In genomic region chr9:32527329-32527728, GRCm38 (mm10) we compare ENCODE assay signal across 27 mouse cellular contexts. TPM values are rescaled to one million over a fixed set of nuclear protein-coding genes. Genes with fewer than 3 reads are reported as not detected.
DNase-seq lines count a peak whose midpoint lies in the region; ATAC-seq and TF ChIP-seq lines count a peak whose summit lies in the region.
"Had no signal": no experiment of that assay in that cellular context is flagged by ENCODE, and none has a peak within 500 bp of the region (broad histone marks: within the 10 kb centered on the region; RNA-seq: fewer than 3 reads in every experiment).

No protein-coding gene starts in this region.

- H3K27ac ChIP-seq in heart, adult 2 months, result peak overlapping the region; percentile 23
- 0 out of 2 replicates have a peak overlapping the region, but pooled peaks have one; percentile 27 for H3K27ac ChIP-seq in kidney, embryonic 15.5 days
- peak overlapping the region; percentile 85 for H3K27ac ChIP-seq in brown adipose tissue, adult 24 weeks (replicated peaks; ENCODE audit: low read depth, low read length)
- H3K27ac ChIP-seq: embryonic facial prominence, embryonic 10.5 days; embryonic facial prominence, embryonic 13.5 days; forebrain, embryonic 12.5 days; forebrain, embryonic 15.5 days; hindbrain, embryonic 12.5 days; hindbrain, embryonic 15.5 days had no signal

- no peak for TF ChIP-seq CTCF in heart, adult 2 months (IDR thresholded peaks at IDR 0.05)

- H3K4me3 ChIP-seq in heart, adult 2 months, result no peak overlapping the region
- no peak overlapping the region for H3K4me3 ChIP-seq in kidney, embryonic 15.5 days (replicated peaks)
- no peak overlapping the region for H3K4me3 ChIP-seq in brown adipose tissue, adult 24 weeks (ENCODE audit: insufficient read depth, low read depth, low read length)
- H3K4me3 ChIP-seq: embryonic facial prominence, embryonic 10.5 days; embryonic facial prominence, embryonic 13.5 days; erythroblast, embryonic 14.5 days; forebrain, embryonic 12.5 days; forebrain, embryonic 15.5 days; hindbrain, embryonic 12.5 days; hindbrain, embryonic 15.5 days had no signal

- H3K27me3 ChIP-seq in heart, adult 2 months (ENCODE audit: control insufficient read depth, insufficient read depth, low read length), result no peaks in the 10 kb centered on the region
- H3K27me3 ChIP-seq in kidney, embryonic 15.5 days, result no peaks in the 10 kb centered on the region
- H3K27me3 ChIP-seq: embryonic facial prominence, embryonic 13.5 days; forebrain, embryonic 12.5 days; forebrain, embryonic 15.5 days; hindbrain, embryonic 12.5 days; hindbrain, embryonic 15.5 days had no signal

- TF ChIP-seq EP300 in heart, adult 2 months (IDR thresholded peaks at IDR 0.05; ENCODE audit: insufficient read depth, low read depth, low read length), result no peak

- H3K9ac ChIP-seq in heart, adult 2 months (ENCODE audit: low read depth, low read length), result no peak overlapping the region
- no peak overlapping the region for H3K9ac ChIP-seq in kidney, embryonic 15.5 days
- H3K9ac ChIP-seq: embryonic facial prominence, embryonic 13.5 days; forebrain, embryonic 12.5 days; forebrain, embryonic 15.5 days; hindbrain, embryonic 12.5 days; hindbrain, embryonic 15.5 days had no signal

- DNase-seq in heart, adult 2 months, result peak in 1 of 2 experiments; percentile 11
- no peak for DNase-seq in heart, adult 8-10 months (ENCODE audit: low spot score)
- DNase-seq in kidney, postnatal 25 days, result no peak
- no peak for DNase-seq in adrenal gland, adult (ENCODE audit: inconsistent age in 2 of 2, low spot score in 1 of 2)
- DNase-seq: adrenal gland, postnatal 10 days; adrenal gland, postnatal 36 days; cerebellum, adult 11-12 months; cerebellum, adult 8-10 months; cerebellum, postnatal 10 days; cerebellum, postnatal 36 days; embryo, embryonic 11 days; gastrocnemius, postnatal 14 days; heart, postnatal 14 days; kidney, adult 2 months had no signal

- no peak overlapping the region for H3K4me2 ChIP-seq in kidney, embryonic 15.5 days
- H3K4me2 ChIP-seq: embryonic facial prominence, embryonic 13.5 days; forebrain, embryonic 12.5 days; forebrain, embryonic 15.5 days; hindbrain, embryonic 12.5 days; hindbrain, embryonic 15.5 days had no signal

- H3K36me3 ChIP-seq in heart, adult 2 months (ENCODE audit: control insufficient read depth, insufficient read depth, low read length), result peaks cover 71% of the 10 kb centered on the region
- H3K36me3 ChIP-seq in kidney, embryonic 15.5 days, result no peaks in the 10 kb centered on the region
- H3K36me3 ChIP-seq: embryonic facial prominence, embryonic 13.5 days; forebrain, embryonic 12.5 days; forebrain, embryonic 15.5 days; hindbrain, embryonic 12.5 days; hindbrain, embryonic 15.5 days had no signal

- no peak for TF ChIP-seq POLR2A in heart, adult 2 months (IDR thresholded peaks at IDR 0.05; ENCODE audit: insufficient read depth, low read depth, low read length)

- no peak for ATAC-seq in kidney, embryonic 15.5 days (replicated peaks; ENCODE audit: low FRiP score)
- ATAC-seq in megakaryocyte, adult 5-6 weeks (ENCODE audit: poor library complexity, severe bottlenecking), result peak; percentile 51
- ATAC-seq: CD4-positive, CD25-positive, alpha-beta regulatory T cell, adult 4 months; forebrain, embryonic 15.5 days; intestine, postnatal 0 days had no signal

- 0 out of 2 replicates have a peak, but pooled peaks cover 3% of the 10 kb centered on the region for H3K79me2 ChIP-seq in heart, adult 2 months (replicated peaks; ENCODE audit: control insufficient read depth, insufficient read depth, low read length)

- WGBS in heart, adult 2 months, result 67% methylated on average over 7 of the region's 7 CpGs
- 87% methylated on average over 7 of the region's 7 CpGs for WGBS in kidney, embryonic 15.5 days

- no peaks in the 10 kb centered on the region for H3K9me3 ChIP-seq in kidney, embryonic 15.5 days (replicated peaks)
- H3K9me3 ChIP-seq: embryonic facial prominence, embryonic 10.5 days; embryonic facial prominence, embryonic 13.5 days; forebrain, embryonic 12.5 days; forebrain, embryonic 15.5 days; hindbrain, embryonic 12.5 days; hindbrain, embryonic 15.5 days had no signal

- H3K4me1 ChIP-seq in heart, adult 2 months (ENCODE audit: control insufficient read depth, insufficient read depth, low read length), result peaks cover 33% of the 10 kb centered on the region
- no peaks in the 10 kb centered on the region for H3K4me1 ChIP-seq in kidney, embryonic 15.5 days
- peaks cover 29% of the 10 kb centered on the region for H3K4me1 ChIP-seq in brown adipose tissue, adult 24 weeks (ENCODE audit: control insufficient read depth, insufficient read depth, insufficient read length, low read length)
- H3K4me1 ChIP-seq: forebrain, embryonic 12.5 days; forebrain, embryonic 15.5 days; hindbrain, embryonic 12.5 days; hindbrain, embryonic 15.5 days had no signal

- intact Hi-C loops in heart, adult 2 months (cut with DNase I), result no loop called here

RNA-seq across cellular contexts. Expression of gene Fli1, which starts 15.3 kb away (rescaled TPM):
- total RNA-seq in heart, adult 2 months (2021), result 10 to 100 TPM; 23.5 to 28.2 TPM
- 14.9 and 17.4 TPM in 2 replicates for polyA plus RNA-seq in heart, adult 2 months (2012; rRNA removed)
- total RNA-seq in heart, adult 8-10 months (2022), result 10 to 100 TPM; 18.5 to 30.7 (median 20.8) TPM
- 28.3 and 31.0 TPM in 2 replicates for polyA plus RNA-seq in kidney, embryonic 15.5 days (2015; fragmentation: Nextera tagmentation; extraction: Ambion mirVana)
- polyA plus RNA-seq in brown adipose tissue, adult 24 weeks (2012; ENCODE audit: insufficient read depth, insufficient read length, missing spikeins), result 11.7 and 19.1 TPM in 2 replicates
- 89.0 and 92.7 TPM in 2 replicates for total RNA-seq in megakaryocyte, adult 5-6 weeks (2015)
- total RNA-seq in megakaryocyte, adult 5-6 weeks (2017), result 95.8 and 106 TPM in 2 replicates
- polyA plus RNA-seq: C2C12 had no signal

Comparison
In these comparisons a context has a peak if more than half of its experiments do, and no peak if none do; other contexts are left out.
1. H3K27ac ChIP-seq: peak in every context shown above with its lines; median percentile 85 in brown adipose tissue, adult 24 weeks; 27 in kidney, embryonic 15.5 days; 23 in heart, adult 2 months.